Mouse (Mus musculus) embryonic facial prominence, embryonic 15.5 days (tissue): ENCODE results near the gene Edar. TPM values are rescaled to one million over a fixed set of nuclear protein-coding genes. Genes with fewer than 3 reads are reported as not detected.

Experiments
- polyA plus RNA-seq: library from polyadenylated mRNA; unstranded; fragments of >200 nt; fragmentation: Nextera tagmentation; extraction: Ambion mirVana; gene quantifications from 2 replicates; pipeline ENCODE4 v1.2.1, GENCODE M21; 2015

Gene Edar
- polyA plus RNA-seq, 1 experiment from 2014 or later, result 3.0 TPM

Other genes starting within 250 kb of the Edar start
- 19.0 and 20.7 TPM in 2 replicates for gene Ranbp2, start 228.7 kb downstream of the Edar start, polyA plus RNA-seq
- 8.2 and 9.7 TPM in 2 replicates for gene Ccdc138, start 177.7 kb downstream of the Edar start, polyA plus RNA-seq
- not detected in 2 replicates for gene Gm17542, start 42.6 kb upstream of the Edar start, polyA plus RNA-seq
- 3.0 and 3.1 TPM in 2 replicates for gene Sh3rf3, start 137.7 kb upstream of the Edar start, polyA plus RNA-seq